Comparison of ENCODE assay signal across 19 mouse cellular contexts in the genomic region with DNA sequence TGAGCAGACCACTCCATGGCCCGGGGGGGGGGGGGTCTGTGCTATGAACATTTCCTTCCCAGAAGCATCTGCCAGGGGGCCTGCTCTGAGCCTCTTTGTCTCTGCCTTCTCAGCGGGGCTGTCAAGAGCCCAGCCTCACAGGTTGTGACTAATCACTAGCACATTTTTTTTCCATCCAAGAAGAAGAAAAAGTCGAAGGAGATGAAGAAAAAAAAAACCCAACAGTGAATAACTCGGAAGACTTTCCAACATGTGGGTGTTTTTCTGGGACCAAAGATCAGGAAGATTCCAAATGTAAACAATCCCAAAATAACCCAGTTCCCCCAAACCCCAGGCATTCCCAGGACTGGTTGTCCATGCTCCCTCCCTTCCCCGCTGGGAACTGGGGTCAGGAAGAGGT.
DNase-seq lines count a peak whose midpoint lies in the region.
"Had no signal": no experiment of that assay in that cellular context is flagged by ENCODE, and none has a peak within 500 bp of the region (broad histone marks: within the 10 kb centered on the region; RNA-seq: fewer than 3 reads in every experiment).

No protein-coding gene starts in this region.

- no peaks in the 10 kb centered on the region for H3K9me3 ChIP-seq in limb, embryonic 10.5 days (replicated peaks)
- H3K9me3 ChIP-seq: heart, embryonic 13.5 days had no signal

- no peaks in the 10 kb centered on the region for H3K36me3 ChIP-seq in limb, embryonic 10.5 days
- H3K36me3 ChIP-seq: heart, embryonic 13.5 days had no signal

- H3K4me3 ChIP-seq in limb, embryonic 10.5 days, result no peak overlapping the region
- H3K4me3 ChIP-seq: heart, embryonic 13.5 days had no signal

- H3K27ac ChIP-seq in limb, embryonic 10.5 days, result peak overlapping the region; percentile 81
- H3K27ac ChIP-seq: heart, embryonic 13.5 days; hindbrain, embryonic 14.5 days had no signal

- WGBS in limb, embryonic 10.5 days, result 43% methylated on average over 5 of the region's 5 CpGs

- DNase-seq in lung, postnatal 25 days (ENCODE audit: low spot score), result peak; percentile 36
- DNase-seq in lung, postnatal 14 days, result no peak
- DNase-seq in brain, adult 2 months (ENCODE audit: low read depth, low spot score), result peak; percentile 38
- no peak for DNase-seq in limb, embryonic 10.5 days (ENCODE audit: low spot score)
- no peak for DNase-seq in yolk sac, embryonic 10.5 days (ENCODE audit: low spot score)
- DNase-seq in layer of hippocampus, postnatal 14 days (ENCODE audit: low spot score in 2 of 2), result no peak
- no peak for DNase-seq in cerebellum, adult 9-11 months
- DNase-seq: adrenal gland, postnatal 25 days; cerebellum, adult 9-10 months; gastrocnemius, postnatal 10 days; heart, adult 18-20 months; heart, postnatal 14 days; kidney, adult 18-20 months; kidney, postnatal 4 days; liver, postnatal 0 days; right cerebral cortex, postnatal 4 days; thymus, adult 2 months had no signal

- H3K4me1 ChIP-seq in limb, embryonic 10.5 days, result peaks cover 29% of the 10 kb centered on the region

- no peaks in the 10 kb centered on the region for H3K27me3 ChIP-seq in limb, embryonic 10.5 days (ENCODE audit: low read depth, poor library complexity, severe bottlenecking)
- H3K27me3 ChIP-seq: heart, embryonic 13.5 days had no signal

Comparison
In these comparisons a context has a peak if more than half of its experiments do, and no peak if none do; other contexts are left out.
1. DNase-seq: peak in lung, postnatal 25 days (single experiment) and brain, adult 2 months (single experiment); none in lung, postnatal 14 days (single experiment), limb, embryonic 10.5 days (single experiment), yolk sac, embryonic 10.5 days (single experiment), layer of hippocampus, postnatal 14 days (0 of 2) and cerebellum, adult 9-11 months (single experiment).